Mouse (Mus musculus) CH12.LX (cell line): ENCODE results near the gene Wdpcp. TPM values are rescaled to one million over a fixed set of nuclear protein-coding genes. Genes with fewer than 3 reads are reported as not detected.

Experiments
- DNase-seq: peaks from one replicate; pipeline ENCODE4 v3.0.0-alpha.2; 2013; ENCODE audit errors: extremely low read depth
- H3K27ac ChIP-seq: 2 replicates; pipeline ENCODE4 v1.5.1; 2012; ENCODE audit warnings: low read depth, mild to moderate bottlenecking, control low read depth, moderate library complexity; ENCODE audit not compliant: insufficient read depth
- H3K27me3 ChIP-seq: replicated peaks from 2 replicates; pipeline ENCODE3; 2012; ENCODE audit warnings: inconsistent platforms
- H3K36me3 ChIP-seq, 2 experiments: replicated peaks in 1 of 2; 2 replicates each; pipeline versions ENCODE3 to v1.6.1; 2012; ENCODE audit warnings: inconsistent platforms in 1 of 2, low read length in 1 of 2, mild to moderate bottlenecking in 1 of 2, mixed read lengths in 1 of 2, moderate library complexity in 1 of 2; ENCODE audit not compliant: control insufficient read depth in 1 of 2, insufficient read depth in 1 of 2
- H3K4me1 ChIP-seq, 2 experiments: 2 replicates each; pipeline ENCODE4 v1.6.1; 2012; ENCODE audit warnings: inconsistent platforms in 1 of 2, moderate library complexity in 1 of 2; ENCODE audit not compliant: insufficient read depth in 2 of 2, control insufficient read depth in 1 of 2
- H3K4me2 ChIP-seq: 2 replicates; pipeline ENCODE4 v1.6.1; 2012; ENCODE audit warnings: low read depth, mild to moderate bottlenecking, control low read depth; ENCODE audit not compliant: poor library complexity, insufficient read depth, severe bottlenecking
- H3K4me3 ChIP-seq, 3 experiments: fragments of 150-350 bp in 1 of 3; sonication (generic) in 1 of 3; replicated peaks in 1 of 3; 2 replicates each; pipeline versions ENCODE3 to v1.5.1; 2011 to 2012; ENCODE audit warnings: low read depth in 2 of 3, low read length in 2 of 3, mild to moderate bottlenecking in 2 of 3, moderate library complexity in 2 of 3, control low read depth in 1 of 3, improper control_type of control experiment in 1 of 3, inconsistent platforms in 1 of 3, mixed read lengths in 1 of 3; ENCODE audit not compliant: poor library complexity in 1 of 3
- H3K79me2 ChIP-seq: replicated peaks from 2 replicates; pipeline ENCODE4 v1.6.1; 2012; ENCODE audit warnings: mild to moderate bottlenecking, moderate library complexity; ENCODE audit not compliant: control insufficient read depth, poor library complexity, insufficient read depth, severe bottlenecking; ENCODE audit errors: extremely low read depth
- H3K9ac ChIP-seq: 2 replicates; pipeline ENCODE4 v1.6.1; 2012; ENCODE audit warnings: low read depth, mild to moderate bottlenecking, control low read depth, moderate library complexity; ENCODE audit not compliant: insufficient read depth
- H3K9me3 ChIP-seq: replicated peaks from 2 replicates; pipeline ENCODE3; 2012; ENCODE audit warnings: low read length, inconsistent platforms, mixed read lengths
- CHD1 ChIP-seq: IDR thresholded peaks from 2 replicates; pipeline ENCODE4 v1.6.1; 2012; ENCODE audit warnings: low read depth, low read length, improper control_type of control experiment, inconsistent platforms
- ETS1 ChIP-seq: conservative IDR thresholded peaks from 2 replicates; pipeline ENCODE4 v1.6.1; 2012; ENCODE audit warnings: low read depth, mild to moderate bottlenecking, inconsistent platforms, low read length, improper control_type of control experiment, moderate library complexity
- HCFC1 ChIP-seq: IDR thresholded peaks from 2 replicates; pipeline ENCODE4 v1.6.1; 2012; ENCODE audit warnings: low read depth, mild to moderate bottlenecking, inconsistent platforms, low read length, improper control_type of control experiment
- JUN ChIP-seq: IDR thresholded peaks from 2 replicates; pipeline ENCODE4 v1.6.1; 2011; ENCODE audit warnings: low read depth, mild to moderate bottlenecking, low read length, improper control_type of control experiment, moderate library complexity; ENCODE audit not compliant: insufficient read depth
- NELFE ChIP-seq: IDR thresholded peaks from 2 replicates; pipeline ENCODE4 v1.6.1; 2011; ENCODE audit warnings: low read depth, low read length, improper control_type of control experiment
- TBP ChIP-seq: conservative IDR thresholded peaks from 2 replicates; pipeline ENCODE4 v1.6.1; 2011; ENCODE audit warnings: low read depth, low read length, improper control_type of control experiment
- UBTF ChIP-seq: IDR thresholded peaks from 2 replicates; pipeline ENCODE4 v1.6.1; 2012; ENCODE audit warnings: low read depth, mild to moderate bottlenecking, inconsistent platforms, low read length, improper control_type of control experiment, moderate library complexity
- ZC3H11A ChIP-seq: IDR thresholded peaks from 2 replicates; pipeline ENCODE4 v1.6.1; 2012; ENCODE audit warnings: low read depth, mild to moderate bottlenecking, inconsistent platforms, low read length, improper control_type of control experiment
- dilution Hi-C: fragments of 300-500 bp; cut with MboI; formaldehyde crosslinking; loops from 2 replicates; pipeline ENCODE4 v1.14.3; 2020; ENCODE audit warnings: low sequenced_read_pairs; ENCODE audit not compliant: extremely low pct_unique_long_range_greater_than_20kb, extremely low pct_ligation_motif_present
- in situ Hi-C: fragments of 300-500 bp; cut with MboI; formaldehyde crosslinking; loops from 3 replicates; pipeline ENCODE4 v1.14.3; 2019; ENCODE audit warnings: low sequenced_read_pairs, low pct_ligation_motif_present, low pct_unique_long_range_greater_than_20kb, mixed read lengths
- polyA plus RNA-seq: library from polyadenylated mRNA; unstranded; fragments of >175 nt; gene quantifications from 2 replicates; pipeline ENCODE4 v1.2.1, GENCODE M21; 2012; ENCODE audit warnings: low read depth; ENCODE audit not compliant: insufficient read length
- total RNA-seq, 2 experiments: library from RNA; depleted of rRNA; stranded (reverse); fragments of 300-350 nt in 1 of 2; fragments of >200 nt in 1 of 2; gene quantifications; 2 replicates each; pipeline ENCODE4 v1.2.3; 2012 to 2014

Gene Wdpcp
- total and polyA plus RNA-seq, 3 experiments, result 3.2 to 5.6 (median 4.8) TPM

DNA sequence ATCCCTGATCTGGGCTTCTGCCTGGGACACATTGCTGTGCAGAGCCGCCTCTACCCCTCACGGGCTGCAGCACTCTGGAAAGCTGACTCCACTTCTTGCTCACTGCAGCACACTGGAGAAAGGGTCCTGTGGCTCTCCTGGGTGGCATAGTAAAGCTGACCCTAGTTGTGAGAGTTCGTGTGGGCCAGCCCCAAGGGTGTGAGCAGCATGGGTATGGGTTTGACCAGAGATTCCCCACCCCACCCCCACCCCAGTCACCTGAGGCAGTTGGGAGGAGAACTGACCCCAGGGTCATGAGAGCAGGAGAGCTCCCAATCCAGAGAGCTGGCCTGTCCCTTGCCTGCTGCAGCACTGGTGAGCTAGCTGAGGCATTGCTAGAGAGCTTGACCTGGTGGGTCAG lies 296.6 kb downstream of the Wdpcp start:
- H3K27ac ChIP-seq, result no peak overlapping the region
- H3K27me3 ChIP-seq, result no peaks in the 10 kb centered on the region
- H3K4me1 ChIP-seq, result no peaks in the 10 kb centered on the region
- H3K9me3 ChIP-seq, result no peaks in the 10 kb centered on the region
- H3K4me3 ChIP-seq, result no peak overlapping the region
- TF ChIP-seq UBTF, result no peak
- no peak for TF ChIP-seq JUN
- no peak for TF ChIP-seq ZC3H11A
- dilution Hi-C loops (no loop called here), in situ Hi-C loops (no loop called here)
- no peak overlapping the region for H3K4me2 ChIP-seq
- no peaks in the 10 kb centered on the region for H3K36me3 ChIP-seq
- DNase-seq, result no peak
- no peak overlapping the region for H3K9ac ChIP-seq
- no peaks in the 10 kb centered on the region for H3K79me2 ChIP-seq

- in situ Hi-C loops (no loop called here), dilution Hi-C loops (no loop called here)
- no peak overlapping the region for H3K4me2 ChIP-seq
- no peaks in the 10 kb centered on the region for H3K9me3 ChIP-seq
- no peaks in the 10 kb centered on the region for H3K79me2 ChIP-seq
- H3K4me3 ChIP-seq, result no peak overlapping the region
- H3K36me3 ChIP-seq, result no peaks in the 10 kb centered on the region
- no peaks in the 10 kb centered on the region for H3K27me3 ChIP-seq
- no peak overlapping the region for H3K27ac ChIP-seq
- H3K4me1 ChIP-seq, result no peaks in the 10 kb centered on the region
- DNase-seq, result no peak
- no peak overlapping the region for H3K9ac ChIP-seq
- TF ChIP-seq HCFC1 (no peak), NELFE (no peak)
Observed at GRCm38 (mm10) chr11:21870863-21871262, 298.8 kb downstream of the Wdpcp start.

- no peaks in the 10 kb centered on the region for H3K4me1 ChIP-seq
- H3K4me3 ChIP-seq, result no peak overlapping the region
- H3K36me3 ChIP-seq, result no peaks in the 10 kb centered on the region
- DNase-seq, result no peak
- no peak overlapping the region for H3K4me2 ChIP-seq
- in situ Hi-C loops, result no loop called here
- dilution Hi-C loops, result no loop called here
- H3K9me3 ChIP-seq, result no peaks in the 10 kb centered on the region
- no peak overlapping the region for H3K9ac ChIP-seq
- no peak overlapping the region for H3K27ac ChIP-seq
- H3K27me3 ChIP-seq, result no peaks in the 10 kb centered on the region
- TF ChIP-seq ETS1, result no peak
- no peak for TF ChIP-seq CHD1
- TF ChIP-seq TBP, result no peak
- TF ChIP-seq ZC3H11A, result no peak
- H3K79me2 ChIP-seq, result no peaks in the 10 kb centered on the region
Observed at GRCm38 (mm10) chr11:21871728-21872127, 299.7 kb downstream of the Wdpcp start.
